Mouse (Mus musculus): Measurements from ENCODE around the gene Gm21976.

Gene Gm21976

GRCm38 (mm10) chr13:98353709-98354089 is 74.0 kb downstream of the Gm21976 start:
- DNase-seq (ENCODE audit: low read depth, low spot score), result no peak

DNA sequence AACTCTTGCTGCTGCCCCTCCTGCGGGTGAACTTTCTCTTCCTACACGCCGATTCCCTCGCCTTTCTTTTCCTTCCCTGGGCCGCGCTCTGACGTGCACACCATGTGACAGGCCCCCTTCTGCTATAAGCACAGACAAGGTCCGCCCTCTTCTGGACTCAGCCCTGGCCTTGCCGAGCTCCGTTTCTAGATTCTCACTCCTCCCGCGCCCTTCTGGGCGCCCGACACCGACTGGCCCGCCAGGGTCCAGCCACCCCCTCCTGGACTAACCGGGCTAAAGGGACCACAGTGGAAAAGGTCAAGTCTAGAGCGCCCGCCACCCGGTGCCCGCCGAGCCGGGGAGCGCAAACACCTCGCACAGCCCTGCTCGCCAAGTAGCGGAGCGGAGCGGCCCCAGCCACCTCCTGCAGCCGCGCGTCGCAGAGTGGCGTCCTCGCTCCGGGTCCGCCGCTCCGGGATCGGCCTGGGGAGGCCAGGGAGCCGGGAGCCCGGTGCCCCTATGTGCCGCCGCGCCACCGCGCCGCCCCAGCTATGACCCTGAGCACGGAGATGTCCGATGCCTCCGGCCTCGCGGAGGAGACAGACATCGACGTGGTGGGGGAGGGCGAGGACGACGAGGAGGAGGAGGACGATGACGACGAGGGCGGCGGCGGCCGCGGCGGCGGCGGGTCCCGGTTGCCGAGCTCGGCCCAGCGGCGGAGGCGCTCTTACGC is 74.6 kb downstream of the Gm21976 start, which contains the start of gene Foxd1:
Gene Foxd1, plus strand, starts transcription at position 153 of the 712 bp plus-strand sequence.
- no peak for DNase-seq (ENCODE audit: low read depth, low spot score)

DNA sequence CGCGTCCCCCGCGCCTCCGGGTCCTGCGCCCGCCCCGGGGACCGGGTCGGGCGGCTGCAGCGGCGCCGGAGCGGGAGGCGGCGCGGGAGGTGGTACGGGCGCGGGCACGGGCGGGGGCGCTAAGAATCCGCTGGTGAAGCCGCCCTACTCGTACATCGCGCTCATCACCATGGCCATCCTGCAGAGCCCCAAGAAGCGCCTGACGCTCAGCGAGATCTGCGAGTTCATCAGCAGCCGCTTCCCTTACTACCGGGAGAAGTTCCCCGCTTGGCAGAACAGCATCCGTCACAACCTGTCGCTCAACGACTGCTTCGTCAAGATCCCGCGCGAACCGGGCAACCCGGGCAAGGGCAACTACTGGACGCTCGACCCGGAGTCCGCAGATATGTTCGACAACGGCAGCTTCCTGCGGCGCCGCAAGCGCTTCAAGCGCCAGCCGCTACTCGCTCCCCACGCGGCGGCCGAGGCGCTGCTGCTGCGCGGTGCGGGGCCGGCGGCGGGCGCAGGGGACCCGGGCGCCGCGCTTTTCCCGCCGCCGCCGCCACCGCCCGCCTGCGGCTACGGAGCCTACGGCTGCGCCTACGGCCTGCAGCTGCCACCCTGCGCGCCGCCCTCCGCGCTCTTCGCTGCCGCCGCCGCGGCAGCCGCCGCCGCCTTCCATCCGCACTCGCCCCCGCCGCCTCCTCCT is 75.3 kb downstream of the Gm21976 start:
- DNase-seq (ENCODE audit: low read depth, low spot score), result no peak

GRCm38 (mm10) chr13:98355559-98356111 is 75.9 kb downstream of the Gm21976 start:
- DNase-seq (ENCODE audit: low read depth, low spot score), result no peak

GRCm38 (mm10) chr13:98356176-98356972 is 76.7 kb downstream of the Gm21976 start:
- DNase-seq (ENCODE audit: low read depth, low spot score), result no peak
